Mouse (Mus musculus) cortical plate, adult 2 months (tissue): ENCODE measurements around the gene Rpl23a. TPM values are rescaled to one million over a fixed set of nuclear protein-coding genes. Genes with fewer than 3 reads are reported as not detected.

Experiments used
- H3K27ac ChIP-seq: fragments of 200-500 bp; 2 replicates; pipeline ENCODE4 v1.5.1; 2012; ENCODE audit warnings: low read length, control low read depth, inconsistent platforms; ENCODE audit not compliant: insufficient read depth
- H3K4me1 ChIP-seq: fragments of 200-500 bp; 2 replicates; pipeline ENCODE4 v1.6.1; 2011; ENCODE audit warnings: low read length; ENCODE audit not compliant: control insufficient read depth, insufficient read depth
- H3K4me3 ChIP-seq: fragments of 200-500 bp; 2 replicates; pipeline ENCODE4 v1.5.1; 2011; ENCODE audit warnings: mild to moderate bottlenecking, low read length, control low read depth; ENCODE audit not compliant: insufficient read depth
- CTCF ChIP-seq: fragments of 200-500 bp; IDR thresholded peaks from 2 replicates; pipeline ENCODE4 v1.5.1; 2011; ENCODE audit warnings: mild to moderate bottlenecking, control low read depth, low read length; ENCODE audit not compliant: insufficient read depth; ENCODE audit errors: extremely low read depth
- POLR2A ChIP-seq: fragments of 200-500 bp; IDR thresholded peaks from 2 replicates; pipeline ENCODE4 v1.6.1; 2011; ENCODE audit warnings: mild to moderate bottlenecking, low read length, control low read depth; ENCODE audit not compliant: insufficient read depth; ENCODE audit errors: extremely low read depth
- polyA plus RNA-seq: library from polyadenylated mRNA; depleted of rRNA; stranded (reverse); fragments of >200 nt; gene quantifications from 2 replicates; pipeline ENCODE4 v1.2.3, GENCODE M21; 2012; rRNA removed

Gene Rpl23a
- polyA plus RNA-seq, result 1,200 and 1,274 TPM in 2 replicates

- Histone ChIP-seq H3K4me1 (no peaks in the 10 kb centered on the region), H3K27ac (peak within 1 kb of the TSS; percentile 57), H3K4me3 (peak within 1 kb of the TSS; percentile 55)
- TF ChIP-seq POLR2A (peak; percentile 99), CTCF (0 out of 2 replicates have a peak, but pooled peaks have one; percentile 8)
Observed at GRCm38 (mm10) chr11:78182961-78183844, at the start of gene Rpl23a. Rpl23a (minus strand) TSS chr11:78183584.

GRCm38 (mm10) chr11:78231518-78231917, 48.1 kb upstream of the Rpl23a start:
- Histone ChIP-seq H3K27ac (no peak overlapping the region), H3K4me1 (no peaks in the 10 kb centered on the region), H3K4me3 (no peak overlapping the region)
- no peak for TF ChIP-seq CTCF
- TF ChIP-seq POLR2A, result no peak

GRCm38 (mm10) chr11:78223586-78223985, 40.2 kb upstream of the Rpl23a start:
- Histone ChIP-seq H3K4me3 (no peak overlapping the region), H3K4me1 (no peaks in the 10 kb centered on the region), H3K27ac (no peak overlapping the region)
- no peak for TF ChIP-seq POLR2A

- TF ChIP-seq CTCF (no peak), POLR2A (no peak)
- H3K4me1 ChIP-seq, result no peaks in the 10 kb centered on the region
- no peak overlapping the region for H3K4me3 ChIP-seq
- peak overlapping the region; percentile 69; the same call in 1 of the 2 replicates for H3K27ac ChIP-seq
Observed at GRCm38 (mm10) chr11:78215709-78216317, 32.4 kb upstream of the Rpl23a start.

DNA sequence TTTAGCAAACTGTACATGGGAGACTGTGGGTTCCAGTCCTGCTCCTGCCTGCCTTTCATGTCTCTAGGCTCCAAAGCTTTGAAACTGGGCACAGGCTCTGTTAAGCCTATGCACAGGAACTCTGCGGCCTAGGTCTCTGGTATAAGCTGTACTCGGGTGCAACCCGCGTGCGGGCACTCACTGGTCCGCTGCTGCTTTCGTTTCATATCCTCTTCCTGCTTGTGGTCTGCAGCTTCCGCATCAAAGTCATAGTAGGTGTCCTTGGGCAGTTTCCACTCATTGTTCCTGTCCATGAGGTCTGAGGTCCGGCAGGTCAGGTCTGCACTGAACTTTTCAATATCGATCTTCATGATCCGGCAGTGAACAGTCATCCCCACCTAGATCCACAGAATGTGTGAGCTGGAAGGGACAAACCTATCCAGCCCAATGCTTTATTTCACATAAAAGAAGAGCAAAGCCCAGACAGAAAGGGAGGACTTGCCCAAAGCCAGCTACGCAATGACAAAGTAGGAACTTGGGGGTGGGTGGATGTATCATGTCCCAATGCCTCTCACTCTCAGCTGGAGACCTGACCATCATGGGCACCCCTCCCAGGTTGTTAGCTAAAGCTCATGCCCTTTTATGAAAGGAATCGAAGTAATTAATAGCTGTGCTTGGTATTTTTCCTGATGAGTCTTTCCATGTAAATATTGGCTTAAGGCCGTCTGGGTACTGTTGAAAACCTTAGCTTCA, 29.9 kb upstream of the Rpl23a start:
- no peak overlapping the region for H3K4me3 ChIP-seq
- TF ChIP-seq CTCF, result no peak
- no peak for TF ChIP-seq POLR2A
- H3K27ac ChIP-seq, result no peak overlapping the region
- H3K4me1 ChIP-seq, result no peaks in the 10 kb centered on the region

GRCm38 (mm10) chr11:78211513-78211912, 28.1 kb upstream of the Rpl23a start:
- no peak for TF ChIP-seq CTCF
- no peaks in the 10 kb centered on the region for H3K4me1 ChIP-seq
- no peak overlapping the region for H3K27ac ChIP-seq
- H3K4me3 ChIP-seq, result no peak overlapping the region

GRCm38 (mm10) chr11:78210615-78211014, 27.2 kb upstream of the Rpl23a start:
- Histone ChIP-seq H3K4me3 (no peak overlapping the region), H3K27ac (no peak overlapping the region), H3K4me1 (0 out of 2 replicates have a peak, but pooled peaks cover 2% of the 10 kb centered on the region)
- no peak for TF ChIP-seq CTCF
- no peak for TF ChIP-seq POLR2A

DNA sequence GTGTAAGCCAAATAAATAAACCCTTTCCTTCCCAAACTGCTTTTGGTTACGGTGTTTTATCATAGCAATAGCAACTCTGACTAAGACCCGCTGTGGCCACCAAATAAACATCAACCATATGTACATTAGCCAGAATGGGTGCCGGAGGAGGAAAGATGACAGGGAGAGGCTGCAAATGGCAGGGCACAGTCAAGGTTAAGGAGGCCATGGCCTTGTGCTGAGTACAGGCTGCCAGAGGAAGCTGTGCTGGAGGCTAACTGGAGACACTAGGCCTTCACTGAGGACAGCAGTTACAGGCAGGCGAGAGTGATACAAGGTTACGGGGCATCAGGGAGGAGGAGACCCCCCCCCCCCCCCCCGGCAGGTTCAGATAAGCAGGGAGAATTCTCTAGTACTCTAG, 26.5 kb upstream of the Rpl23a start:
- H3K4me3 ChIP-seq, result no peak overlapping the region
- no peak for TF ChIP-seq CTCF
- TF ChIP-seq POLR2A, result no peak
- H3K27ac ChIP-seq, result no peak overlapping the region
- peaks cover 2% of the 10 kb centered on the region; the same call in 1 of the 2 replicates for H3K4me1 ChIP-seq

DNA sequence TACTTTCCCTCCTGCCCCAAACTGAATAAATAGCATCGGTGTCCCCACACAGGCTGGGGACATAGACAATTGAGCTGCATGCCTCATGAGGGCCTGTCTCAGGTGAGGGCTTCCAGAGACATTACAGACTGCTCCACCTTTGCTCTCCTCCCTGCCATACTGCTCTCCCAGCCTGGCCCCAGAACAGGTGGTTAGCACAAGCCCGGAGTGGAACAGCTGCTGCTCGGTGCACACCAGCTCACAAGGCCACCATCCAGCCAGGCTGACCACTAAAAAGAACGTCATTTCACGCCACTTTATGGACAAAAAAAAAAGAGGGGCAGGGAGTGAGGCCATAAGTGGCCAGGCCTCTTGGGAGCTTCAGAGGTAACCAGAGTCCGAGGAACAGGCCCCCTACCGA, 23.8 kb upstream of the Rpl23a start:
- Histone ChIP-seq H3K4me3 (no peak overlapping the region), H3K4me1 (peaks cover 2% of the 10 kb centered on the region; the same call in 1 of the 2 replicates), H3K27ac (no peak overlapping the region)
- TF ChIP-seq POLR2A (no peak), CTCF (no peak)
